Mouse (Mus musculus) bone marrow, adult 2 months (tissue): Measurements from ENCODE around the gene Mrpl43. TPM values are rescaled to one million over a fixed set of nuclear protein-coding genes. Genes with fewer than 3 reads are reported as not detected.
A peak's percentile ranks its signal among the peaks of the same experiment; 100 is the strongest.

ENCODE experiments used
- H3K27ac ChIP-seq: fragments of 200-500 bp; 2 replicates; pipeline ENCODE4 v1.5.1; 2012; ENCODE audit warnings: low read depth, mild to moderate bottlenecking, control low read depth, inconsistent platforms, low read length; ENCODE audit not compliant: control insufficient read depth, poor library complexity, insufficient read depth
- H3K4me1 ChIP-seq: fragments of 200-500 bp; 2 replicates; pipeline ENCODE4 v1.6.1; 2011; ENCODE audit warnings: low read length; ENCODE audit not compliant: control insufficient read depth, insufficient read depth
- H3K4me3 ChIP-seq: fragments of 200-500 bp; replicated peaks from 2 replicates; pipeline ENCODE3; 2011; ENCODE audit warnings: mild to moderate bottlenecking, low read depth, low read length, control low read depth; ENCODE audit not compliant: control insufficient read depth
- CTCF ChIP-seq: fragments of 200-500 bp; IDR thresholded peaks from 2 replicates; pipeline ENCODE4 v1.5.1; 2011; ENCODE audit warnings: low read length, control low read depth; ENCODE audit not compliant: control insufficient read depth, insufficient read depth
- POLR2A ChIP-seq: fragments of 200-500 bp; IDR thresholded peaks from 2 replicates; pipeline ENCODE4 v1.6.1; 2011; ENCODE audit warnings: low read depth, mild to moderate bottlenecking, control low read depth, low read length, borderline replicate concordance; ENCODE audit not compliant: control insufficient read depth
- WGBS: fragments of 180-500 bp; shearing (Covaris S2); methylation state at CpG from one replicate; pipeline ENCODE4 v1.1.7; 2018; 5-methylcytosine and 5-hydroxymethylcytosine counted together
- polyA plus RNA-seq: library from polyadenylated mRNA; stranded (reverse); fragments of >200 nt; gene quantifications from 2 replicates; pipeline ENCODE4 v1.2.4, GENCODE M21; 2011; ENCODE audit warnings: low replicate concordance; ENCODE audit not compliant: missing spikeins, insufficient read depth, insufficient read length

The Mrpl43 gene
- 18.7 and 23.9 TPM in 2 replicates for polyA plus RNA-seq

DNA sequence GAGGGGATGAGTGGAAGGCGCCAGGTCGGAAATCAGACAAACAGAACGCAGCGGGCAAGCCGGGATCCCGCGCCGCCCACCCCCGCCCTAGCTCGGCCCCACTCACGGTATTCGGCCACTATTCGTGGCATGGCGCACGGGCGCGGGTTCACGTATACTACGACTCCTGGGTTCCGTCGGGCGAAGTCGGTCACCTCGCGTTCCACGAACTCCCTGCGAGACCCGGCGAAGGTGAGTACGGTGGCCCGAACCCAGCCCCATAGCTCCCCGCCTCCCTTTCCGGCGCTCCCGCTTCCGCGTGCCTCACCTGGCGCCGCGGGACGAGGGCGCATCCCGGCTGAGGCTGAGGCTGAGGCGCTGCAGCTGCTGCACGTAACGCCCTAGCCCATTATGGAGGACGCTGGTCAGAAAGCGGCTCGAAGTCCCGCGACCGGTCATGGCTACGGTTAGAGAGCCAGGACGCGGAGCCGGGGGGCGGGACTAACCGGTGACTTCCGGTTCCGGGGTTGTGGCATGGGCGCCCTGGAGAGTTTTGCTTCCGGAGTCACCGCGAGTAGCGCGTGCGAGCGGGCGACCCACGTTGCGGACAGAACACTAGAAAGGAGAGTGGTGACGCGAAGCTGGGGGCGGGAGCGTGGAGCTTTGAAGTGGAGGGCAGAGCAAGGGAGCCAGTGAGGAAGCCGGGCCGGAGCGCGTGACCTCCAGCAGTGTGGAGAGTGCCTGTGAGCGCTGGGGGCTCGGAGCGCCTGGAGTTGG is at the start of gene Mrpl43:
Gene Mrpl43, minus strand, starts transcription at position 486 of the 756 bp plus-strand sequence.
- peaks cover 2% of the 10 kb centered on the region; the same call in 1 of the 2 replicates for H3K4me1 ChIP-seq
- H3K4me3 ChIP-seq, result peak within 1 kb of the TSS; percentile 100
- TF ChIP-seq CTCF, result no peak
- TF ChIP-seq POLR2A, result peak; percentile 34; the same call in 1 of the 2 replicates
- under 1% methylated on average over 82 of the region's 82 CpGs for WGBS
- peak within 1 kb of the TSS; percentile 95 for H3K27ac ChIP-seq

GRCm38 (mm10) chr19:45054892-45055690 is 48.8 kb upstream of the Mrpl43 start:
- WGBS, result 57% methylated on average over 6 of the region's 6 CpGs
- TF ChIP-seq CTCF (no peak), POLR2A (no peak)
- Histone ChIP-seq H3K4me1 (peaks cover 1% of the 10 kb centered on the region; the same call in 1 of the 2 replicates), H3K4me3 (no peak overlapping the region), H3K27ac (no peak overlapping the region)

DNA sequence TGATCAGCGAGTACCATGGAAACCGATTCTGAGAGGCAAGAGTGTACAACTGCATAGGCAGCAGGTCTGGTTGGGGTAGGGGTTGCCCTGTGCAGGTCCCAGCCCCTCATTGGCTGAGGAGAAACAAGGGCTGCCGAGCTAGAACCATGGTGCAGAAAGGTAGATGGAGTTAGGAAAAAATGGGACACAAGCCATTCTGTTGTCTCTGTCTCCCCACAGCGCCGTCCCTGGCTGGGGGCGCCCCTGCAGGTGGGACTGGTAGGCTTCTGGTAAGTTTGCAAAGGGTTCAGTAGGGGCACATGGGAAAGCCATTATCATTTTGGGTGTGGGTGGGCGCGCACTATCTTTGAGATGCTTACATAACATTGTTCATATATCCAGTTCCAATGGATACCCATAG is 47.2 kb upstream of the Mrpl43 start:
- 88% methylated on average over 8 of the region's 8 CpGs for WGBS
- Histone ChIP-seq H3K4me3 (no peak overlapping the region), H3K27ac (no peak overlapping the region), H3K4me1 (peaks cover 1% of the 10 kb centered on the region; the same call in 1 of the 2 replicates)
- TF ChIP-seq POLR2A (no peak), CTCF (no peak)

- Histone ChIP-seq H3K4me1 (peaks cover 3% of the 10 kb centered on the region), H3K27ac (no peak overlapping the region), H3K4me3 (no peak overlapping the region)
- 52% methylated on average over 9 of the region's 9 CpGs for WGBS
- TF ChIP-seq CTCF (no peak), POLR2A (no peak)
Measured at GRCm38 (mm10) chr19:45049523-45049922, 43.3 kb upstream of the Mrpl43 start.

- 86% methylated on average over 12 of the region's 12 CpGs for WGBS
- Histone ChIP-seq H3K4me1 (peaks cover 3% of the 10 kb centered on the region), H3K27ac (peak overlapping the region; percentile 77), H3K4me3 (no peak overlapping the region)
- TF ChIP-seq CTCF, result no peak
- no peak for TF ChIP-seq POLR2A
Measured at GRCm38 (mm10) chr19:45048644-45049365, 42.6 kb upstream of the Mrpl43 start.

DNA sequence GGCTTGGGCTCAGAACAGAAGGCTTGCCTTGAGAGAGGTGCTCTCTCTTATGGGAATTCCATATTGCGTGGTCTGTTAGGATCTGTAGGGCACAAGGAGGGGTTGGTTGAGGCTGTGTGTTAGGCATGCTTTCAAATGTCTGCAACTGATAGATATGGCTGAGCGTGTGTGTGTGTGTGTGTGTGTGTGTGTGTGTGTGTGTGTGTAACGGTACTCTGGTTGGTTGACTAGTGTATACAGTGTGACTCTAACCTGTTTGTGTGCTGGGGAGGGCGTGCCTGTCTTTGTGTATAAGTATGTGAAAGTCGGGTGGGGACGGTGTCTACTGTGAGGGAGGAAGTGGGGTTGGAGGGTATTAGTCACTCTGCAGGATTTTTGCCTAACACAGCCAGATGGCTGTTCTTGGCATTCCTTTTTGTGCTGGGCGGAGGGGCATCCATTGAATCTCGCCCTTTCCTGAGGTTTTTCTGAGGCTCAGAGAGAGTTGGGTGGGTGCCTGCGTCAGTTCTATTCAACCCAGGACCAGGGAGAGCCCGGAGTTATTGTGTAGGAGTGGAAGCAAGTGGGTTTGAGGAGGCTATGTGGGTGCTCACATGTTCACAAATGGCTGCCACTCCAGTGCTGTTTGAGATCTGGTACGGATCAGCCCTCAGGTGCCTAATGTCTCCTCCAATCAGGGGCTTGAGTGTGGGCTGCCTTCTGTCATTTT is 41.8 kb upstream of the Mrpl43 start:
- WGBS, result 5% methylated on average over 11 of the region's 11 CpGs
- Histone ChIP-seq H3K4me3 (peak overlapping the region; percentile 76), H3K27ac (peak overlapping the region; percentile 77), H3K4me1 (peaks cover 3% of the 10 kb centered on the region)
- TF ChIP-seq CTCF, result no peak
- TF ChIP-seq POLR2A, result no peak

DNA sequence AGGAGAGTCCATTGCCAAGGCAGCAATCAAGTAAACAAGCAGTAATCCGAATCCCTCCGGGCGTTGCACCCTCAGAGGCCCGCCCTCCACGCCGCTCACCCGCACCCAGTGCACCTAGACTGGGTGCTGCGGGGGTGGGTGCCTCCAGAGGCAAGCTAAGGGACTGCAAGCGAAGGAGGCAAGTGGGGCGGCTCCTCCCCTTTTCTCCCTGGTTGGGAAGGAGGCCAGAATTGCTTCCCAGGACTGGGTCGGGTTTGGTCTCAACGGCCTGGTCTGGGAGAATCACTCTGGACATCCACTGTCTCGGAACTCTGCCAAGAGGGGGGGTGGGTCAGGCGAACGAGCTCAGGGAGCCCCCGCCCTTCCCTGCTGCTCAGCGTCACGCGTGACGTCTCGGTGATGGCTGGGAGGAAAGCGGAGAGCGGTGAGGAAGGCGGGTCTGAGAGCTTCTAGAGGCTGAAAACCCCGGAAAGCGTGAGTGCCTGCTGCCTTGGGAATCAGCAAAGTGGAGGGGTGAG is 41.2 kb upstream of the Mrpl43 start, which contains the start of gene Sfxn3:
Gene Sfxn3, plus strand, starts transcription at position 87 of the 518 bp plus-strand sequence.
- WGBS, result under 1% methylated on average over 26 of the region's 26 CpGs
- Histone ChIP-seq H3K4me1 (peaks cover 3% of the 10 kb centered on the region), H3K4me3 (peak within 1 kb of the TSS; percentile 76), H3K27ac (peak within 1 kb of the TSS; percentile 77)
- TF ChIP-seq CTCF (peak; percentile 63), POLR2A (peak; percentile 64)
